Mouse (Mus musculus) neural tube, embryonic 14.5 days (tissue): ENCODE results near the gene Ntm. TPM values are rescaled to one million over a fixed set of nuclear protein-coding genes. Genes with fewer than 3 reads are reported as not detected.

Source experiments
- ATAC-seq: fragments of 200-750 bp; cut with Nextera tagmentation; 2 replicates; pipeline ENCODE4 v1.8.0; 2017; ENCODE audit warnings: low read depth, mild to moderate bottlenecking, moderate TSS enrichment, moderate library complexity
- H3K27ac ChIP-seq: fragments of 300-500 bp; sonication (generic); 2 replicates; pipeline ENCODE4 v1.5.1; 2014; ENCODE audit warnings: low read depth, mild to moderate bottlenecking, control low read depth, low read length, moderate library complexity, mixed read lengths
- H3K27me3 ChIP-seq: fragments of 300-500 bp; sonication (generic); 2 replicates; pipeline ENCODE4 v1.6.1; 2014; ENCODE audit warnings: low read length; ENCODE audit not compliant: control insufficient read depth, insufficient read depth
- H3K36me3 ChIP-seq: fragments of 300-500 bp; sonication (generic); 2 replicates; pipeline ENCODE4 v1.6.1; 2014; ENCODE audit warnings: low read length, mixed read lengths; ENCODE audit not compliant: control insufficient read depth, insufficient read depth
- H3K4me1 ChIP-seq: fragments of 300-500 bp; sonication (generic); 2 replicates; pipeline ENCODE4 v1.6.1; 2014; ENCODE audit warnings: low read length; ENCODE audit not compliant: control insufficient read depth, insufficient read depth
- H3K4me2 ChIP-seq: fragments of 300-500 bp; sonication (generic); 2 replicates; pipeline ENCODE4 v1.6.1; 2014; ENCODE audit warnings: mild to moderate bottlenecking, low read depth, low read length, control low read depth
- H3K4me3 ChIP-seq: fragments of 300-500 bp; sonication (generic); 2 replicates; pipeline ENCODE4 v1.5.1; 2014; ENCODE audit warnings: low read depth, low read length, control low read depth, mixed read lengths
- H3K9ac ChIP-seq: fragments of 300-500 bp; sonication (generic); replicated peaks from 2 replicates; pipeline ENCODE4 v1.6.1; 2014; ENCODE audit warnings: low read depth, mild to moderate bottlenecking, control low read depth, low read length, mixed read lengths
- H3K9me3 ChIP-seq: fragments of 300-500 bp; sonication (generic); 2 replicates; pipeline ENCODE4 v1.6.1; 2016; ENCODE audit warnings: low read length; ENCODE audit not compliant: control insufficient read depth
- WGBS: fragments of 180-500 bp; shearing (Covaris S2); extraction: QIAGEN DNeasy Blood & Tissue Kit; methylation state at CpG from one replicate; pipeline ENCODE4 v1.1.7; 2014; 5-methylcytosine and 5-hydroxymethylcytosine counted together
- polyA plus RNA-seq: library from polyadenylated mRNA; unstranded; fragments of >200 nt; fragmentation: Nextera tagmentation; extraction: Ambion mirVana; gene quantifications from 2 replicates; pipeline ENCODE4 v1.2.1, GENCODE M21; 2014

Gene Ntm
- polyA plus RNA-seq, 1 experiment from 2014 or later = 237 TPM

- Histone ChIP-seq H3K4me2 (no peak overlapping the region), H3K27me3 (no peaks in the 10 kb centered on the region), H3K4me3 (no peak overlapping the region), H3K9ac (no peak overlapping the region), H3K9me3 (no peaks in the 10 kb centered on the region), H3K27ac (no peak overlapping the region), H3K36me3 (no peaks in the 10 kb centered on the region), H3K4me1 (peaks cover 13% of the 10 kb centered on the region; the same call in 1 of the 2 replicates)
- ATAC-seq = no peak
- WGBS = 44% methylated on average over 2 of the region's 2 CpGs
Observed at GRCm38 (mm10) chr9:29516688-29517087, 446.3 kb downstream of the Ntm start.

- Histone ChIP-seq H3K9ac (no peak overlapping the region), H3K27ac (no peak overlapping the region), H3K4me3 (no peak overlapping the region), H3K36me3 (no peaks in the 10 kb centered on the region), H3K27me3 (no peaks in the 10 kb centered on the region), H3K9me3 (no peaks in the 10 kb centered on the region), H3K4me2 (no peak overlapping the region), H3K4me1 (peaks cover 13% of the 10 kb centered on the region; the same call in 1 of the 2 replicates)
- ATAC-seq = peak; percentile 38; the same call in 1 of the 2 replicates
- WGBS = 52% methylated on average over 17 of the region's 17 CpGs
Observed at GRCm38 (mm10) chr9:29514588-29515356, 448.2 kb downstream of the Ntm start.

DNA sequence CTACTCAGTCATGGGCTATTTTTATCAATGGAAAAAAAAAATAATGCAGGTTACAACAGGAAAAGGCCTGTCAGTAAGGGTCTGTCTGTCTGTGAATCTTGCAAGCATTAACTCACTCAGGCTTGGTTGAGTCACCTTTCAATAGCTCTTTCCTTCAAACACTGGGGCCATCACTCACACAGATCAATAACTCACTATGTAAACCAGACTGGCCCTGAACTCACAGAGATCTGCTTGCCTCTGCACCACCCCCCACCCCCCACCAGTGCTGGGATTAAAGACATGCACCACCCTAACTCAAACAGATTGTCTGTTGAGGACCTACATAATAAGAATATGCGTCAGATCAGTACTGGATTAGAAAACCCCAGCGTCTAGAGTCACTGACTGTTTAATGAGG is 466.9 kb downstream of the Ntm start:
- Histone ChIP-seq H3K4me1 (no peaks in the 10 kb centered on the region), H3K27ac (no peak overlapping the region), H3K27me3 (no peaks in the 10 kb centered on the region), H3K9me3 (no peaks in the 10 kb centered on the region), H3K9ac (no peak overlapping the region), H3K4me2 (no peak overlapping the region), H3K4me3 (no peak overlapping the region), H3K36me3 (no peaks in the 10 kb centered on the region)
- WGBS = 44% methylated on average over 2 of the region's 2 CpGs
- no peak for ATAC-seq

DNA sequence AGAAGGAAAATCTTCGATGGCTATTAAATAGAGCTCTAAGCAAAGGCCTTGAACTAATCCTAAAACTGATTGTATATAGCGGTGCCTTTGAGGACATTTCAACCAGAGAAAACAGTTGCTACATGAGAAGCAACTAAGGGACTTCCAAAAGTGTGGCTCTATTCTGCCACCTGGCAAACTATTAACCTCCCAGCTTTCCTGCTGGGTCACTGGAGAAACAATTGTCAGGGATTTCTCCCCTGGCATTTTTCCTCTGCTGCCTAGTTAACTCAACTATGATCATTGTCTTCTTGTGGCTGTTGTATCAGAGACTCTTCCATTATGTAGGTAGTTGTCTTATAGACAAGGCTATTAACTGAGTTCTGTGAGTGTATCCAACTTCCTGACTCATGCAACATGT is 480.7 kb downstream of the Ntm start:
- WGBS = 84% methylated on average over 2 of the region's 2 CpGs

GRCm38 (mm10) chr9:29479051-29479450 is 483.9 kb downstream of the Ntm start:
- no peaks in the 10 kb centered on the region for H3K27me3 ChIP-seq
- no peak overlapping the region for H3K4me3 ChIP-seq
- no peak overlapping the region for H3K27ac ChIP-seq
- H3K9ac ChIP-seq = no peak overlapping the region
- no peaks in the 10 kb centered on the region for H3K9me3 ChIP-seq
- H3K36me3 ChIP-seq = no peaks in the 10 kb centered on the region
- ATAC-seq = no peak
- no peak overlapping the region for H3K4me2 ChIP-seq
- 86% methylated on average over 10 of the region's 10 CpGs for WGBS
- H3K4me1 ChIP-seq = no peaks in the 10 kb centered on the region

More for the DNA sequence above, 480.7 kb downstream of the Ntm start:
- Histone ChIP-seq H3K4me3 (no peak overlapping the region), H3K36me3 (no peaks in the 10 kb centered on the region), H3K4me1 (no peaks in the 10 kb centered on the region), H3K4me2 (no peak overlapping the region), H3K27ac (no peak overlapping the region), H3K9ac (no peak overlapping the region), H3K27me3 (no peaks in the 10 kb centered on the region), H3K9me3 (no peaks in the 10 kb centered on the region)
- no peak for ATAC-seq

- H3K4me1 ChIP-seq = no peaks in the 10 kb centered on the region
- no peak for ATAC-seq
- H3K4me3 ChIP-seq = no peak overlapping the region
- H3K36me3 ChIP-seq = no peaks in the 10 kb centered on the region
- no peak overlapping the region for H3K27ac ChIP-seq
- no peak overlapping the region for H3K9ac ChIP-seq
- no peaks in the 10 kb centered on the region for H3K27me3 ChIP-seq
- H3K9me3 ChIP-seq = no peaks in the 10 kb centered on the region
- H3K4me2 ChIP-seq = no peak overlapping the region
- 25% methylated on average over 6 of the region's 6 CpGs for WGBS
Observed at GRCm38 (mm10) chr9:29477219-29477618, 485.7 kb downstream of the Ntm start.

DNA sequence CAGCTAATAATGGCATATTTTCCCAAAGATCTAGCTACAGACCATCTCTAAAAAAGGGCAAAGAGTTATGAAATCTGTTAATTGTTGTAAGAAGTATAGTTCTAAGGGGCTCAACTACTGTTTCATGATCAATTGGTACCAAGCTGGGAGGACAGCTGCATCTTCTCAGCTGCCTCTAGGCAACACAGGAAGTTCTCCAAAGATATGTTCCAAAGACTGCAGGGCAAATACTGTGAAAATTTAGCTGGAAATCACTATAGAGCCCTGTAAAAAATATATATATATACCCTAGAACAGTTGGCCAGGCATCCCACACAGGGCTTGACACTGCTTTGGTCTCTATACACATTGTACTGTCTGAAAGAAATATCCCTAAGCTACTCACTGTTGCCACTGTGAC is 489.5 kb downstream of the Ntm start:
- no peaks in the 10 kb centered on the region for H3K9me3 ChIP-seq
- no peak overlapping the region for H3K9ac ChIP-seq
- no peak for ATAC-seq
- H3K4me3 ChIP-seq = no peak overlapping the region
- H3K27me3 ChIP-seq = no peaks in the 10 kb centered on the region
- no peak overlapping the region for H3K27ac ChIP-seq
- H3K4me2 ChIP-seq = no peak overlapping the region
- no peaks in the 10 kb centered on the region for H3K4me1 ChIP-seq
- H3K36me3 ChIP-seq = no peaks in the 10 kb centered on the region

DNA sequence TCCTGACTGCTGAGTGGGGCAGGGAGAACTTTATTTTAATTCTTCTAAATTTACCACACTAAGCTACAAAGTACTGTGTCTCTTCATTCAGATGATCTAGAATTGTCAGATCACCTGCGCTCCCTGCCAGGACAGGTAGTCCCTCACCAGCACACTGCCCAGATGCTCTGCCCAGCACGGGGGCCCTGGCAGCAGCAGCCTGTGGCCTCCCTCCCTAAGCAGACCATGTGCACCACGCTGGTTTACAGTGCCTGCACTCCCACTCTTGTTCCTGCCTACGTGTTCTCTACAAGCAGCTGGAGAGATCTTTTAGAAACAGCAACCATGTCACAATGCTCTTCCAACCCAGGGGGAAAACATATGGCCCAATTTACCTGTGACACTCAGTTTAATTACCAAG is 490.7 kb downstream of the Ntm start:
- Histone ChIP-seq H3K36me3 (no peaks in the 10 kb centered on the region), H3K4me3 (no peak overlapping the region), H3K9me3 (no peaks in the 10 kb centered on the region), H3K9ac (no peak overlapping the region), H3K4me1 (no peaks in the 10 kb centered on the region), H3K27me3 (no peaks in the 10 kb centered on the region), H3K4me2 (no peak overlapping the region), H3K27ac (no peak overlapping the region)
- ATAC-seq = no peak
- WGBS = 54% methylated on average over 4 of the region's 4 CpGs

- H3K27me3 ChIP-seq = no peaks in the 10 kb centered on the region
- H3K9ac ChIP-seq = no peak overlapping the region
- no peaks in the 10 kb centered on the region; the same call in 1 of the 2 replicates for H3K4me1 ChIP-seq
- no peak overlapping the region for H3K27ac ChIP-seq
- H3K4me2 ChIP-seq = no peak overlapping the region
- WGBS = 73% methylated on average over 4 of the region's 4 CpGs
- no peaks in the 10 kb centered on the region for H3K36me3 ChIP-seq
- ATAC-seq = no peak
- H3K9me3 ChIP-seq = no peaks in the 10 kb centered on the region
- H3K4me3 ChIP-seq = no peak overlapping the region
Observed at GRCm38 (mm10) chr9:29464756-29465155, 498.2 kb downstream of the Ntm start.
